Mouse (Mus musculus) forebrain, embryonic 13.5 days (tissue): ENCODE measurements around the gene Gm11985. TPM values are rescaled to one million over a fixed set of nuclear protein-coding genes. Genes with fewer than 3 reads are reported as not detected.
"Not testable (repeated sequence)": the region's sequence is repeated elsewhere in the genome, so short reads cannot be mapped to it uniquely, and the experiment has no call there.

Experiments
- ATAC-seq: fragments of 200-750 bp; cut with Nextera tagmentation; 2 replicates; pipeline ENCODE4 v1.8.0; 2017
- H3K27ac ChIP-seq: fragments of 300-500 bp; sonication (generic); 2 replicates; pipeline ENCODE4 v1.5.1; 2015; ENCODE audit warnings: inconsistent platforms, mild to moderate bottlenecking, moderate library complexity
- H3K27me3 ChIP-seq: fragments of 300-500 bp; sonication (generic); 2 replicates; pipeline ENCODE4 v1.6.1; 2015; ENCODE audit warnings: mild to moderate bottlenecking, inconsistent platforms
- H3K36me3 ChIP-seq: fragments of 300-500 bp; sonication (generic); 2 replicates; pipeline ENCODE4 v1.6.1; 2015; ENCODE audit warnings: mild to moderate bottlenecking, inconsistent platforms; ENCODE audit not compliant: poor library complexity, severe bottlenecking
- H3K4me1 ChIP-seq: fragments of 300-500 bp; sonication (generic); 2 replicates; pipeline ENCODE4 v1.6.1; 2015; ENCODE audit warnings: inconsistent platforms
- H3K4me2 ChIP-seq: fragments of 300-500 bp; sonication (generic); 2 replicates; pipeline ENCODE4 v1.6.1; 2015; ENCODE audit warnings: inconsistent platforms, mild to moderate bottlenecking, moderate library complexity
- H3K4me3 ChIP-seq: fragments of 300-500 bp; sonication (generic); 2 replicates; pipeline ENCODE4 v1.5.1; 2015; ENCODE audit warnings: mild to moderate bottlenecking, inconsistent platforms
- H3K9ac ChIP-seq: fragments of 300-500 bp; sonication (generic); 2 replicates; pipeline ENCODE4 v1.6.1; 2015; ENCODE audit warnings: mild to moderate bottlenecking, inconsistent platforms
- H3K9me3 ChIP-seq: fragments of 300-500 bp; sonication (generic); replicated peaks from 2 replicates; pipeline ENCODE4 v1.6.1; 2016; ENCODE audit warnings: inconsistent platforms
- WGBS: fragments of 180-500 bp; shearing (Covaris S2); methylation state at CpG from one replicate; pipeline ENCODE4 v1.1.7; 2015; 5-methylcytosine and 5-hydroxymethylcytosine counted together
- polyA plus RNA-seq: library from polyadenylated mRNA; unstranded; fragments of >200 nt; fragmentation: Nextera tagmentation; extraction: Ambion mirVana; gene quantifications from 2 replicates; pipeline ENCODE4 v1.2.1, GENCODE M21; 2015

Gene Gm11985
- polyA plus RNA-seq, result not detected in 2 replicates

DNA sequence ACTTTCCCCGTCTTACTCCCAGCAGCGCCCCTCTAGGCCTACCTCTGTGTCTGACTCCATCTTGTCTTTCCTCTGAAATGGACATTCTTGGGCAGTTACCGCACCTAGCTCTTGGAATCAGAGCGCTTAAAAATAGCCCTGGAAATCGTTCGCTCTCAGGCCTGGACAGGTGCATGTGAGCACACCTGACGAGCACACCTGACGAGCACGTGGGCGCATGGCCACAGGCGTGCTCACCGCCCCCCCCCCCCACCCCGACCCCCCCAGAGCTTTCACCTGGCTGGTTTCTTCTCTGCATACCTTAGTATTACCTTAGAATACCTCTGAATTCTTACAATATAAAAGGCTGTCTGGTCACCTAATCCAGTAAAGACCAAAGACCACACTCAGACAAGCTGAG, at the start of gene Gm11985:
TSS of gene Gm11985 (minus strand) at position 101 of the 400 bp plus-strand sequence.
- H3K9me3 ChIP-seq, result no peaks in the 10 kb centered on the region
- no peaks in the 10 kb centered on the region for H3K27me3 ChIP-seq
- ATAC-seq, result no peak
- WGBS, result 89% methylated on average over 13 of the region's 13 CpGs
- no peaks in the 10 kb centered on the region for H3K36me3 ChIP-seq
- no peak within 1 kb of the TSS for H3K4me2 ChIP-seq
- no peak within 1 kb of the TSS for H3K9ac ChIP-seq
- no peak within 1 kb of the TSS for H3K4me3 ChIP-seq
- no peak within 1 kb of the TSS for H3K27ac ChIP-seq
- 0 out of 2 replicates have a peak, but pooled peaks cover under 1% of the 10 kb centered on the region for H3K4me1 ChIP-seq

DNA sequence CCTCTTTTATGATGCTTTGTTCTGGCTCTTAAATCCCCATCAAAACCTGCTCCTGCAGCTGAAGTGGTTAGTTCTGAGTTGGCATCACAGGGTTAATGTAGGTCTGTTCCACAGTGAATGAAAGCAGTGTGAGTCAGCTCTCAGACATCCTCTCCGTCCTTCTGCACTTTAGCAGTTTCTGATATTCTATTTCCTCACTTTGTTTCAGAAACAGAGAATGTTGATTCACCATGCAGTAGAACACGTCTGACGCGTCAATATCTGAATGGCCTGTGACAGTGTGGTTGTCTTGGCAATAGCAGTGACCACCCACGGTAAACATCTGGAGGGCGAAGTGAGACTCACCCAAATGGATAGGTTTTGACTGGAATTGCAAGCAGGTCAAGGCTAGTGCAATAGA, 49.3 kb upstream of the Gm11985 start:
- no peak overlapping the region for H3K9ac ChIP-seq
- WGBS, result 82% methylated on average over 6 of the region's 6 CpGs
- no peaks in the 10 kb centered on the region for H3K9me3 ChIP-seq
- no peaks in the 10 kb centered on the region for H3K36me3 ChIP-seq
- no peaks in the 10 kb centered on the region for H3K4me1 ChIP-seq
- H3K27ac ChIP-seq, result no peak overlapping the region
- no peak for ATAC-seq
- no peaks in the 10 kb centered on the region for H3K27me3 ChIP-seq
- no peak overlapping the region for H3K4me3 ChIP-seq
- no peak overlapping the region for H3K4me2 ChIP-seq

DNA sequence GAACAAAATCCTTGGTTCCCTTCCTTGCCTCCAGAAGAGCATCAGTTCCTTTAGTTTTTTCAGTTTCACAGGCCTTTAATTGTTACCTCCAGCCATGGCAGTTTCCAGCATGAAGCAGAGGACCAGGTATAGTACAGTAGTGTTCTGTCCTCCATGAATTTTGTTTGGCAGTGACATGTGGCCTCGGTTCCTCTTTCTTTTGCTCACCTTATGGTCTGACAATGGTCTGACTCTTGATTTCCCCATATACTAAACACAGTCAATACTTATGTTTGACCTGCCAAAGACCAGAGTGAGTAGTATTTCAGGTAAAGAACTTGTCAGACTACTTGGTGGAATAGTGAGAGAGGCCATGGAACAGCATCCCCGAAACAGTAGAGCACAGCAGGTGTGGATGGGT, 48.4 kb upstream of the Gm11985 start:
- WGBS, result 93% methylated on average over 2 of the region's 2 CpGs
- no peaks in the 10 kb centered on the region for H3K27me3 ChIP-seq
- no peaks in the 10 kb centered on the region for H3K4me1 ChIP-seq
- H3K36me3 ChIP-seq, result no peaks in the 10 kb centered on the region
- no peak overlapping the region for H3K4me2 ChIP-seq
- no peaks in the 10 kb centered on the region for H3K9me3 ChIP-seq
- no peak for ATAC-seq
- H3K27ac ChIP-seq, result no peak overlapping the region
- H3K9ac ChIP-seq, result no peak overlapping the region
- no peak overlapping the region for H3K4me3 ChIP-seq

DNA sequence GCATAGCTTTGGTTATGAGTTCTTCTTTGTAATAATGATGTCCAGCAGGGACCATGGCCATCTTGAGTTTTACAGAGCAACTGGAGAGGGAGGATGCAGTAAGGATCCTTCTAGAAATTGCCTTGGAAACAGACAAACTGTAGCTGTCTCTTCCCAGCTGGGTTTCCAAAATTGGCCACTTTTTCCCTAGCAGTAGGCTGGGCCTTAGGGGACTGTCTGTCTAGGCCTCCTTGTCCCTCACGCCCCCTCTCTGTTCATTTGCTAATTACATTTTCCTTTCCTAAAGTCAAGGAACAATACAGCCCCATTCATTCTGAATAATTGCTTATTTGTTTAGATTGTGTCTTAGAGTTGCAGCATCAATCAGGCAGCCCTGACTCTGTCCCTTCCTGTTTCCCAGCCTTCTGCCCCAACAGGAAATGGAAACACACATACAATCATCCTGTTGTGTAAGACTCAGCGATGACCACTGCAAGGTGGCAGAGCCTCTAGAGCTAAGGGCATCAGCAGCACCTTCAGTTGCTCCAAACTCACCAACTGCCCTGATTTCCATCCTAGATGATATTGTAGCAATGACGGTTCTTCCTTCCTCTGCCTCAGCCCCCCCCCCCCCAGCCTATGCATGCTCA, 46.7 kb upstream of the Gm11985 start:
- Histone ChIP-seq H3K4me1 (no peaks in the 10 kb centered on the region), H3K36me3 (no peaks in the 10 kb centered on the region), H3K4me2 (no peak overlapping the region), H3K4me3 (no peak overlapping the region), H3K9ac (no peak overlapping the region), H3K27ac (no peak overlapping the region), H3K27me3 (no peaks in the 10 kb centered on the region), H3K9me3 (no peaks in the 10 kb centered on the region)
- 63% methylated on average over 3 of the region's 3 CpGs for WGBS
- no peak for ATAC-seq

DNA sequence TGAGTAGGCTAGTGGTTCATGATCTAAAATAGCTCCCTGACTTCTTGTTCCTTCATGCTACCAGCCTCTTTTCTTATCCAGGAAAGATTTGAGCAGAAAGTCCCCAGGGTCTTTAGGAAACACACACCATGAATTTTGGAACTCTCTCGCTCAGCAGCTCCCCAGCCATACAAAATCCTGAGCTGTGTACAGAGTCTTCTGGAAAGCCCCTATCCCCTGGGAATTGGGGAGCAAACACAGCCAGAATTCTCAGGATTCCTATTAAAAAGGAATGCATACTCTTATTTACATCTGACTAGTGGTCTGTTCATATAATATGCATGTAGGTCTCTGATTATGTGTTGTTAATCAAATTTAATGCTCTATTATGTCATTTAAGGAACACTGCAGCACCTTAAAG, 46.1 kb upstream of the Gm11985 start:
- Histone ChIP-seq H3K4me3 (no peak overlapping the region), H3K4me1 (no peaks in the 10 kb centered on the region), H3K36me3 (no peaks in the 10 kb centered on the region), H3K4me2 (no peak overlapping the region), H3K27me3 (no peaks in the 10 kb centered on the region), H3K27ac (no peak overlapping the region), H3K9ac (no peak overlapping the region), H3K9me3 (no peaks in the 10 kb centered on the region)
- ATAC-seq, result no peak
- 83% methylated on average over 1 of the region's 1 CpGs for WGBS

DNA sequence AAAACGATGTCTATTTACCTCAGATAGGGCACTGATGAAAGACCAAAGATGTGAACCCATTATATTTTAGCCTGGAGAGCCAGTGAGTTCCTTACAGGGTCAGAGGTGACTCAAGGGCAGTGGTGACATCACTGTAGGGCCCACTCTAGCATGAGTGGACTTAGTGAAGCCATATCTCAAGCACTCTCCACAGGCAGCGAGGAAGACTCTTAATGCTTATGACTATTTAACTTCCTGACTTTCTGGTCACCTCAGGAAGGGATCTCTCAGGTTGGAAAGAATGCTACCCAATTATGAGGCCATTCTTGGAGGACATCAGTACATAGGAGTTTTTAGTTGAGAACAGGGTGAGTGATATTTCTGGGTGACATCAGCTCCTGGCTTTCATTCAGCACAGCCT, 45.0 kb upstream of the Gm11985 start:
- no peak overlapping the region for H3K4me2 ChIP-seq
- H3K27me3 ChIP-seq, result no peaks in the 10 kb centered on the region
- no peak for ATAC-seq
- no peak overlapping the region for H3K4me3 ChIP-seq
- no peak overlapping the region for H3K9ac ChIP-seq
- H3K9me3 ChIP-seq, result no peaks in the 10 kb centered on the region
- 79% methylated on average over 2 of the region's 2 CpGs for WGBS
- no peaks in the 10 kb centered on the region for H3K36me3 ChIP-seq
- no peaks in the 10 kb centered on the region for H3K4me1 ChIP-seq
- H3K27ac ChIP-seq, result no peak overlapping the region

DNA sequence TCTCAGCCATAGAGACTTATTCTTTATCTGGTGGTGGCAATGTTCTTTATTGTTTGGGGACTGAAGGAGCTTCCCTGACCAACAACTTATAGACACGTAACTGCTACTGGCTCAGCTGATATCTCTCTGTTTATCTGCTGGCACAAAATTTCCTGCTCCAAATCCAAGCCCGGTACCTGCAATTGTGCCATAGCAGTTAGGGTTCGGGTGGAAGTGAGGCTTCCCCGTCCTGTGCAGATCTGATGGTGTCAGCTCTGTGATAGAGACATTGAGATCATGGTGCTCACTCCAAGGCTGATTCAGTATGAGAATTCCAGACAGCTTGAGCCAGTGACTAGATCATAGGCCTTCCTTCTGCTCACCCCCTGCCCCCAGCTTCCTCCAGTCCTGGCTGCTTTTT, 43.6 kb upstream of the Gm11985 start:
- Histone ChIP-seq H3K4me3 (no peak overlapping the region), H3K4me2 (no peak overlapping the region), H3K36me3 (no peaks in the 10 kb centered on the region), H3K9ac (no peak overlapping the region), H3K27me3 (no peaks in the 10 kb centered on the region), H3K27ac (no peak overlapping the region), H3K9me3 (no peaks in the 10 kb centered on the region), H3K4me1 (no peaks in the 10 kb centered on the region)
- WGBS, result 89% methylated on average over 4 of the region's 4 CpGs
- no peak for ATAC-seq

DNA sequence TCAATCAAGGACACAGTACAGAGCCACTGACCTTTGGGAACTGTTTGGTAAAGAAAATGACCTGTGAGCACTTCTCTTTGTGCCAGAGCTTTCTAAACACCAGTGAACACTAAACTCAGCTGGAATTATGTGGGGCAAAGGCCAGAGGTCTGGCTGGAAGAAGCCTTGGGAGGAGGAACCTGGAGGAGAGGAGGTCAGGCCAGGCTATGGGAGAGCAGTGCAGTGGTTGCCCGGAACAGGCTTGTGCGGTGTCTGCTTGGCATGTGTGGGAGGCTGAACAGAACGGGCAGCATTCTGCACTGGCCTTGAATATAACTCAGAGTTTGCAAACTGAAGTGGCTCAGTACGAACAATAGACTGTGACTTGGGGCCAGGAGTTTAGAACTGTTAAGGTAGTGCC, 41.6 kb upstream of the Gm11985 start:
- Histone ChIP-seq H3K27ac (no peak overlapping the region), H3K9me3 (no peaks in the 10 kb centered on the region), H3K4me2 (no peak overlapping the region), H3K27me3 (no peaks in the 10 kb centered on the region), H3K36me3 (no peaks in the 10 kb centered on the region), H3K9ac (no peak overlapping the region), H3K4me1 (no peaks in the 10 kb centered on the region), H3K4me3 (no peak overlapping the region)
- WGBS, result 77% methylated on average over 4 of the region's 4 CpGs
- no peak for ATAC-seq

DNA sequence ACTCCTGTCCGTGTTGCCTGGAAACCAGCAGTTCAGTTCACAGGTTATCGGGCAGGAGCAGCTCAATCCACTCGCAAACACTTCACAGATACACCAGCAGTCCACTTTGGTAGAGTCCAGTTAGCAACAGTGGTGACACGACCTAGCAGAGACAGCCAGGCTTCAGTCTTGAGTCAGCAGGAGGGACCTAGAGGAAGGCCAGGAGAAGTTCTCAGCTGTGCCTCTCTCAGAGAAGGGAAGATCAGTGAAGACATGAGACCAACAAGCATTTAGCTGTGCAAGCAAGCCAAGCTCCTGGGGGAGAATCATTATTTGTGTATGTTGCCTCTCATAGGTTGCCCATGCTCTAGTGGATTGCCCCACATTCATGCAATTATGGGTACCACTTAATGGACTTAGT, 39.7 kb upstream of the Gm11985 start:
- Histone ChIP-seq H3K4me1 (no peaks in the 10 kb centered on the region), H3K27ac (no peak overlapping the region), H3K36me3 (no peaks in the 10 kb centered on the region), H3K4me2 (no peak overlapping the region), H3K9ac (no peak overlapping the region), H3K27me3 (no peaks in the 10 kb centered on the region), H3K4me3 (no peak overlapping the region), H3K9me3 (no peaks in the 10 kb centered on the region)
- WGBS, result 83% methylated on average over 4 of the region's 4 CpGs
- ATAC-seq, result no peak

DNA sequence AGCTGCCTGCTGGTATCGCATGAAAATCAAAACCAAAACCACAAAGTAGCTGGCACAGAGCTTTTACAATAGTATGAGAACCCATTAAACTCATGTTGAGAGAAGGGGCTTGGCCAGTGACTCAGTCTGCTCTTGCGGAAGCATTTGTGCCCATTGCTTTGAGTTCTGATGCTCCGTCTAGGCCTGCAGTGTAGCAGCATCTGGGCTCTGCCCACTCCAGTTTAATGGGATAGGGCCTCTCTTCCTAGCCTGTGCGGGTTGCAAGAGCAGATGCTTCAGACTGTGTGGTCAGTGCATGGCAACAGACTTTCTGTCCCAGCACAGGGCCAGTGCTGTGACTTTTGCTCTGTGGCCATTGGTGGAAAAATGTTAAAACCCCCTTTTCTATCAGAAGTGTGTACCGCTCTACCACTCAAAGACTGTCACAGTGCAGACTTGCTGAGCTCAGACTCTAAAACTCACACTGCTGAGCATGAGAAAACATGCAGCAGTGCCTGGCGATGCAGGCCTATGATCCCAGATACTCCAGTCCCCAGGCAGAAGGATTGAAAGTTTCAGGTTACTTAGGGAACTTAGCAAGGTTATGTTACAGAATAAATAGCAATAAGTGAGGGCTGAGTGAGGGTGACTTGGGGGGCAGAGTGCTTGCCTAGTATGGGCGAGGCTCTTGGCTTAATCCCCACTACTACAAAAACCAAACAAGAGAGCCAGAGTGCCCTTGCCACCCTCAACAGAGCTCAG, 38.6 kb upstream of the Gm11985 start:
- H3K27ac ChIP-seq, result no peak overlapping the region

DNA sequence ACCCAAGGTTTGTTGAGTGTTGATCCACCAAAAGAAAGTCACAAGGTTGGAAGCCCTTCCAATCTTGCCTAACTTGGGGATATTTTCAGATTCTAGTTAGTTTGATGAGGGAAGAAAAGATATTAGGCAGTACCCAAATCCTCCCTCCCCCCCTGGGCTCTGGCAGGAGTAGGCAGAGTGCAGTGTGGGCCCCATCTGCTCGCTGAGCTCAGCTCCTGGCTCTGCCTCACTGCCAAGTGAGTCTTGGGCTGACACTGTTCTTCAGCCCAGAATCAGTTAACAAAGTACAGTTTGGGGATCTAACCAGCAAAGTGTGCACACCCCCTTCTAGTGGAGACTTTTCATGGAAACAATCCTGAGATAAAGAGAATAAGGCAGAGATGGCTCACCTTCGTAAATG, 37.8 kb upstream of the Gm11985 start:
- Histone ChIP-seq H3K36me3 (no peaks in the 10 kb centered on the region), H3K4me3 (no peak overlapping the region), H3K27me3 (no peaks in the 10 kb centered on the region), H3K4me1 (no peaks in the 10 kb centered on the region), H3K4me2 (no peak overlapping the region), H3K27ac (no peak overlapping the region), H3K9me3 (no peaks in the 10 kb centered on the region; the same call in 1 of the 2 replicates), H3K9ac (no peak overlapping the region)
- ATAC-seq, result peak; percentile 80; the same call in 1 of the 2 replicates
- WGBS, result 69% methylated on average over 2 of the region's 2 CpGs

More for the DNA sequence above, 38.6 kb upstream of the Gm11985 start:
- Histone ChIP-seq H3K36me3 (no peaks in the 10 kb centered on the region), H3K27me3 (no peaks in the 10 kb centered on the region), H3K9me3 (no peaks in the 10 kb centered on the region; the same call in 1 of the 2 replicates), H3K9ac (no peak overlapping the region), H3K4me3 (no peak overlapping the region), H3K4me1 (no peaks in the 10 kb centered on the region), H3K4me2 (no peak overlapping the region)
- ATAC-seq, result no peak
- WGBS, result 90% methylated on average over 7 of the region's 7 CpGs

DNA sequence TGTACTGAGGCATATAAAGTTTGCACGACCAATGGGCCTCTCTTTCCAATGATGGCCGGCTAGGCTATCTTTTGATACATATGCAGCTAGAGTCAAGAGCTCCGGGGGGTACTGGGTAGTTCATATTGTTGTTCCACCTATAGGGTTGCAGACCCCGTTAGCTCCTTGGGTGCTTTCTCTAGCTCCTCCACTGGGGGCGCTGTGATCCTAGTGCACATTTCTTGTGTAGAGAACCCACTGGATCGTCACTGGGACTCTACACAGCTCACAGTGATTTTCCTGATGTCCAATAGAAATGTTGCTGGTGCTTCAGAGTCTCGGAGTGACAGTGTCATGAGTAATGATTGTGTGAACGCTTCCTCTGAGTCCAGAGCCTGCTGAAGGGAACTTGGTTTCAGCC, 33.5 kb upstream of the Gm11985 start:
- not testable (repeated sequence) for ATAC-seq, H3K4me1 ChIP-seq, H3K9me3 ChIP-seq, H3K9ac ChIP-seq, H3K36me3 ChIP-seq, H3K27me3 ChIP-seq, H3K4me3 ChIP-seq, H3K4me2 ChIP-seq, H3K27ac ChIP-seq
- 78% methylated on average over 8 of the region's 8 CpGs for WGBS

DNA sequence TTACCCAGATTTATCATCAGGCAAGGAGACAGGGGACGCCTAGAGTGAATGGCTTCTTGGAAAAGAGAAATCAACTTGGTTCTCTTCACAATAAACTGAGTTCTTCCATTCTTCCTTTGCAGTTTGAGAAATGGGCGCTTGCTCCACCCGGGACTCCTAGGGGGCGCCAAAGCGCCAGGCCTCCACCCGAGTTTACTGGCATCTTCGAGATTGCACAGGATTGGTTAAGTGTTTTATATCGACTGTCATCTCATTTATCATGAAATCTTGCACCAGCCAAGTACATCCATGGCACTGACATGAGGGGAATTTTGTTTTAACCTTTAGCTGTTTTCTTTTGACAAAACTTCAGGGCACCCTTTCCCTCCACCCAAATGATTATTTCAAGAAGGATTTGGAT, 27.3 kb upstream of the Gm11985 start:
- Histone ChIP-seq H3K36me3 (no peaks in the 10 kb centered on the region), H3K4me1 (peaks cover 22% of the 10 kb centered on the region), H3K4me3 (no peak overlapping the region), H3K9me3 (no peaks in the 10 kb centered on the region), H3K4me2 (no peak overlapping the region), H3K27ac (no peak overlapping the region), H3K9ac (no peak overlapping the region), H3K27me3 (peaks cover 32% of the 10 kb centered on the region)
- no peak for ATAC-seq
- WGBS, result 8% methylated on average over 8 of the region's 8 CpGs
